Mouse (Mus musculus) kidney, embryonic 16.5 days (tissue): ENCODE results near the gene Serpinf2. TPM values are rescaled to one million over a fixed set of nuclear protein-coding genes. Genes with fewer than 3 reads are reported as not detected.

ENCODE experiments used
- ATAC-seq: fragments of 200-750 bp; cut with Nextera tagmentation; 2 replicates; pipeline ENCODE4 v1.8.0; 2017; ENCODE audit warnings: moderate TSS enrichment; ENCODE audit not compliant: low FRiP score, low TSS enrichment
- H3K27ac ChIP-seq: fragments of 300-500 bp; sonication (generic); 2 replicates; pipeline ENCODE4 v1.5.1; 2014; ENCODE audit warnings: low read length
- H3K27me3 ChIP-seq: fragments of 300-500 bp; sonication (generic); 2 replicates; pipeline ENCODE4 v1.6.1; 2014; ENCODE audit warnings: low read length, control low read depth, mixed read lengths; ENCODE audit not compliant: insufficient read depth
- H3K36me3 ChIP-seq: fragments of 300-500 bp; sonication (generic); 2 replicates; pipeline ENCODE4 v1.6.1; 2014; ENCODE audit warnings: low read length, control low read depth, mixed read lengths; ENCODE audit not compliant: insufficient read depth
- H3K4me1 ChIP-seq: fragments of 300-500 bp; sonication (generic); 2 replicates; pipeline ENCODE4 v1.6.1; 2014; ENCODE audit warnings: low read length, control low read depth, mixed read lengths; ENCODE audit not compliant: insufficient read depth
- H3K4me2 ChIP-seq: fragments of 300-500 bp; sonication (generic); replicated peaks from 2 replicates; pipeline ENCODE4 v1.6.1; 2014; ENCODE audit warnings: low read depth, low read length
- H3K4me3 ChIP-seq: fragments of 300-500 bp; sonication (generic); 2 replicates; pipeline ENCODE4 v1.5.1; 2014; ENCODE audit warnings: mild to moderate bottlenecking, low read length
- H3K9ac ChIP-seq: fragments of 300-500 bp; sonication (generic); replicated peaks from 2 replicates; pipeline ENCODE4 v1.6.1; 2014; ENCODE audit warnings: low read length
- H3K9me3 ChIP-seq: fragments of 300-500 bp; sonication (generic); 2 replicates; pipeline ENCODE4 v1.6.1; 2016; ENCODE audit warnings: low read length, control low read depth
- WGBS: fragments of 180-500 bp; shearing (Covaris S2); extraction: QIAGEN DNeasy Blood & Tissue Kit; methylation state at CpG from one replicate; pipeline ENCODE4 v1.1.7; 2014; 5-methylcytosine and 5-hydroxymethylcytosine counted together
- polyA plus RNA-seq: library from polyadenylated mRNA; unstranded; fragments of >200 nt; fragmentation: Nextera tagmentation; extraction: Ambion mirVana; gene quantifications from 2 replicates; pipeline ENCODE4 v1.2.1, GENCODE M21; 2015

Serpinf2 gene
- polyA plus RNA-seq, 1 experiment from 2014 or later: 60.2 TPM

- H3K36me3 ChIP-seq: no peaks in the 10 kb centered on the region
- no peaks in the 10 kb centered on the region for H3K27me3 ChIP-seq
- H3K4me1 ChIP-seq: peaks cover 20% of the 10 kb centered on the region
- 38% methylated on average over 6 of the region's 6 CpGs for WGBS
- H3K27ac ChIP-seq: no peak overlapping the region
- no peaks in the 10 kb centered on the region for H3K9me3 ChIP-seq
- H3K4me3 ChIP-seq: peak overlapping the region; percentile 51
- peak overlapping the region; percentile 70 for H3K9ac ChIP-seq
- peak; percentile 44; the same call in 1 of the 2 replicates for ATAC-seq
- H3K4me2 ChIP-seq: peak overlapping the region; percentile 62
Observed at GRCm38 (mm10) chr11:75421375-75422012, 17.9 kb downstream of the Serpinf2 start.

GRCm38 (mm10) chr11:75420810-75421374 lies 18.5 kb downstream of the Serpinf2 start:
- no peak for ATAC-seq
- Histone ChIP-seq H3K27ac (no peak overlapping the region), H3K9me3 (no peaks in the 10 kb centered on the region), H3K4me1 (peaks cover 20% of the 10 kb centered on the region), H3K36me3 (no peaks in the 10 kb centered on the region), H3K27me3 (no peaks in the 10 kb centered on the region), H3K4me2 (peak overlapping the region; percentile 62), H3K4me3 (no peak overlapping the region), H3K9ac (peak overlapping the region; percentile 70; the same call in 1 of the 2 replicates)
- 41% methylated on average over 5 of the region's 5 CpGs for WGBS

GRCm38 (mm10) chr11:75420037-75420436 lies 19.4 kb downstream of the Serpinf2 start:
- Histone ChIP-seq H3K4me2 (no peak overlapping the region), H3K27me3 (no peaks in the 10 kb centered on the region), H3K9ac (no peak overlapping the region), H3K4me3 (no peak overlapping the region), H3K4me1 (peaks cover 20% of the 10 kb centered on the region), H3K36me3 (no peaks in the 10 kb centered on the region), H3K27ac (no peak overlapping the region), H3K9me3 (no peaks in the 10 kb centered on the region)
- no peak for ATAC-seq
- WGBS: 80% methylated on average over 7 of the region's 7 CpGs

GRCm38 (mm10) chr11:75415994-75416393 lies 23.4 kb downstream of the Serpinf2 start:
- WGBS: 87% methylated on average over 13 of the region's 13 CpGs
- no peak overlapping the region for H3K4me2 ChIP-seq
- peaks cover 5% of the 10 kb centered on the region; the same call in 1 of the 2 replicates for H3K36me3 ChIP-seq
- H3K9ac ChIP-seq: no peak overlapping the region
- H3K27ac ChIP-seq: no peak overlapping the region
- ATAC-seq: no peak
- H3K9me3 ChIP-seq: no peaks in the 10 kb centered on the region
- H3K27me3 ChIP-seq: no peaks in the 10 kb centered on the region
- H3K4me1 ChIP-seq: peaks cover 6% of the 10 kb centered on the region; the same call in 1 of the 2 replicates
- H3K4me3 ChIP-seq: no peak overlapping the region

GRCm38 (mm10) chr11:75415096-75415495 lies 24.3 kb downstream of the Serpinf2 start:
- Histone ChIP-seq H3K9me3 (no peaks in the 10 kb centered on the region), H3K4me1 (0 out of 2 replicates have a peak, but pooled peaks cover under 1% of the 10 kb centered on the region), H3K4me2 (no peak overlapping the region), H3K4me3 (no peak overlapping the region), H3K27me3 (no peaks in the 10 kb centered on the region), H3K36me3 (peaks cover 5% of the 10 kb centered on the region; the same call in 1 of the 2 replicates), H3K27ac (no peak overlapping the region), H3K9ac (no peak overlapping the region)
- WGBS: 67% methylated on average over 7 of the region's 7 CpGs
- no peak for ATAC-seq

GRCm38 (mm10) chr11:75410591-75410990 lies 28.8 kb downstream of the Serpinf2 start:
- H3K27me3 ChIP-seq: no peaks in the 10 kb centered on the region
- H3K36me3 ChIP-seq: peaks cover 5% of the 10 kb centered on the region; the same call in 1 of the 2 replicates
- peak overlapping the region; percentile 66; the same call in 1 of the 2 replicates for H3K27ac ChIP-seq
- 86% methylated on average over 7 of the region's 7 CpGs for WGBS
- no peak overlapping the region for H3K4me3 ChIP-seq
- H3K9ac ChIP-seq: no peak overlapping the region
- H3K4me2 ChIP-seq: no peak overlapping the region
- ATAC-seq: 0 out of 2 replicates have a peak, but pooled peaks have one; percentile 4
- peaks cover 7% of the 10 kb centered on the region; the same call in 1 of the 2 replicates for H3K4me1 ChIP-seq
- H3K9me3 ChIP-seq: no peaks in the 10 kb centered on the region

GRCm38 (mm10) chr11:75409679-75410575 lies 29.5 kb downstream of the Serpinf2 start:
- H3K4me2 ChIP-seq: no peak overlapping the region
- H3K27ac ChIP-seq: peak overlapping the region; percentile 66
- H3K9ac ChIP-seq: no peak overlapping the region
- peaks cover 5% of the 10 kb centered on the region; the same call in 1 of the 2 replicates for H3K36me3 ChIP-seq
- ATAC-seq: 0 out of 2 replicates have a peak, but pooled peaks have one; percentile 39
- no peak overlapping the region for H3K4me3 ChIP-seq
- H3K4me1 ChIP-seq: peaks cover 7% of the 10 kb centered on the region; the same call in 1 of the 2 replicates
- H3K27me3 ChIP-seq: no peaks in the 10 kb centered on the region
- 56% methylated on average over 17 of the region's 17 CpGs for WGBS
- H3K9me3 ChIP-seq: no peaks in the 10 kb centered on the region

DNA sequence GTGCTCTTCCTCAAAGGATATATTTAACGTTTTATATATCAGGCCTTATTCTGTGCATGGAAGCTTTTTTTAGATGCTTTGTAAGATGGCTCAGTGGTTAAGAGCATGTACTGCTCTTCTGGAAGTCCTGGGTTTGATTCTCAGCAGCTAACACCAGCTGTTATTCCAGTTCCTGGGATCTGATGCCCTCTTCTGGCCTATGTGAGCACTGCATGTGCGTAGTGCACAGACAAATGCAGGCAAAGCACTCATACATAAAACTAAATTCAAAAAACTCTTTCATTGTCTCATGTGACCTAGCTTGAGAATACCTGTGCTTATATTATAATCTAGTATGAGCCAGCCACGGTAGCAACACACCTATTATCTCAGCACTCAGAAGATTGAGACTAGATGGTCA lies 32.5 kb downstream of the Serpinf2 start:
- Histone ChIP-seq H3K36me3 (no peaks in the 10 kb centered on the region), H3K9ac (no peak overlapping the region), H3K9me3 (no peaks in the 10 kb centered on the region), H3K27me3 (no peaks in the 10 kb centered on the region), H3K27ac (no peak overlapping the region), H3K4me3 (no peak overlapping the region), H3K4me2 (no peak overlapping the region), H3K4me1 (peaks cover 7% of the 10 kb centered on the region; the same call in 1 of the 2 replicates)
- WGBS: 42% methylated on average over 3 of the region's 3 CpGs
- ATAC-seq: no peak

DNA sequence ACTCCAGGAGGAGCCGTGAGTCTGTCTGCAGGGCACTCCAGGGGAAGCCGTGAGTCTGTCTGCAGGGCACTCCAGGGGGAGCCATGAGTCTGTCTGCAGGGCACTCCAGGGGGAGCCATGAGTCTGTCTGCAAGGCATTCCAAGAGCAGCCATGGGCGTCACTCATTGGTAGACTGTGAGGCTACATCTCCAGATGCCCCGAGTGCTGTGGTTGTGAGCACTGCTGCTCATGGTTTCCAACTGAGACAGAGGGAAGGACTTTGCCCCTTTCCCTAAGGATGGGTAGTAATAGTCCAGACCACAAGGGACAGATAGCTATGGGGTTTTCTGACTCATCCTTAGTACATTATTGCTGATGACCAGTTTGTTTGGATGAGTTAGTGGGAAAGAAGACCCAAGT lies 33.3 kb downstream of the Serpinf2 start:
- WGBS: 68% methylated on average over 4 of the region's 4 CpGs
- no peak overlapping the region for H3K27ac ChIP-seq
- no peak overlapping the region for H3K9ac ChIP-seq
- no peak for ATAC-seq
- H3K4me2 ChIP-seq: no peak overlapping the region
- H3K4me1 ChIP-seq: peaks cover 7% of the 10 kb centered on the region; the same call in 1 of the 2 replicates
- H3K4me3 ChIP-seq: no peak overlapping the region
- no peaks in the 10 kb centered on the region for H3K9me3 ChIP-seq
- no peaks in the 10 kb centered on the region for H3K36me3 ChIP-seq
- no peaks in the 10 kb centered on the region for H3K27me3 ChIP-seq
